Mouse (Mus musculus) lung, adult 2 months (tissue): ENCODE data around the gene Rab11fip4.

Source experiments
- CTCF ChIP-seq: fragments of 200-500 bp; IDR thresholded peaks from 2 replicates; pipeline ENCODE4 v1.5.1; 2011; ENCODE audit warnings: mild to moderate bottlenecking, low read length, control low read depth; ENCODE audit not compliant: insufficient read depth
- POLR2A ChIP-seq: fragments of 200-500 bp; IDR thresholded peaks from 2 replicates; pipeline ENCODE4 v1.6.1; 2011; ENCODE audit warnings: low read depth, mild to moderate bottlenecking, control low read depth, low read length, borderline replicate concordance; ENCODE audit errors: extremely low read depth

DNA sequence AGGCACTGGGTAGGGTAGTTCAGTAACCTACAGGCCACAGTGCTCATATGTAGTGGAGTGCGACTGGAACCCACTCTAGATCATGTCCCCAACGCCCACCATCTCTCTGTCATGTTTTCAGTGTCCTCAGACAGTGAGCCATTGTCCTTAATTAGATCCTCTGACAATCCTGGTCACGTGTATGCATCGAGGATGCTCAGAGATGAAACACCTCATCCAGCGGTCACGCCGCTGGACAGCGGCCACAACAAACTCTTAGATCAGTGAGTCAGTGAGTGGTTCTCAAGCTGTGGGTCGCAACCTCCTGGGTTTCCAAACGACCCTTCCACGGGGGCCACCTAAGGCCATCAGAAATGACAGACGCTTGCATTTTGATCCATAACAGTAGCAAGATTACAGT is 84.3 kb downstream of the Rab11fip4 start:
- TF ChIP-seq CTCF (no peak), POLR2A (no peak)
